Mouse (Mus musculus) liver, embryonic 11.5 days (tissue): ENCODE results near the gene 4930558C23Rik. TPM values are rescaled to one million over a fixed set of nuclear protein-coding genes. Genes with fewer than 3 reads are reported as not detected.
"Not testable (repeated sequence)": the region's sequence is repeated elsewhere in the genome, so short reads cannot be mapped to it uniquely, and the experiment has no call there.

Experiments used
- ATAC-seq: fragments of 200-750 bp; cut with Nextera tagmentation; replicated peaks from 2 replicates; pipeline ENCODE4 v1.8.0; 2017; ENCODE audit warnings: moderate number of reproducible peaks, mild to moderate bottlenecking, moderate TSS enrichment, moderate library complexity; ENCODE audit not compliant: low FRiP score
- DNase-seq: peaks from one replicate; pipeline ENCODE4 v3.0.0-alpha.2; 2017; ENCODE audit warnings: low spot score
- H3K27ac ChIP-seq: fragments of 300-500 bp; sonication (generic); 2 replicates; pipeline ENCODE4 v1.5.1; 2014; ENCODE audit warnings: mild to moderate bottlenecking, low read depth, low read length, control low read depth
- H3K27me3 ChIP-seq: fragments of 300-500 bp; sonication (generic); replicated peaks from 2 replicates; pipeline ENCODE4 v1.6.1; 2014; ENCODE audit warnings: low read length, mixed read lengths; ENCODE audit not compliant: control insufficient read depth, insufficient read depth
- H3K36me3 ChIP-seq: fragments of 300-500 bp; sonication (generic); 2 replicates; pipeline ENCODE4 v1.6.1; 2014; ENCODE audit warnings: mild to moderate bottlenecking, low read length, moderate library complexity, mixed read lengths; ENCODE audit not compliant: control insufficient read depth, insufficient read depth
- H3K4me1 ChIP-seq: fragments of 300-500 bp; sonication (generic); replicated peaks from 2 replicates; pipeline ENCODE4 v1.6.1; 2014; ENCODE audit warnings: low read length, mixed read lengths; ENCODE audit not compliant: control insufficient read depth, insufficient read depth
- H3K4me2 ChIP-seq: fragments of 300-500 bp; sonication (generic); 2 replicates; pipeline ENCODE4 v1.6.1; 2014; ENCODE audit warnings: mild to moderate bottlenecking, control low read depth, moderate library complexity
- H3K4me3 ChIP-seq: fragments of 300-500 bp; sonication (generic); 2 replicates; pipeline ENCODE4 v1.5.1; 2014; ENCODE audit warnings: low read depth, low read length, control low read depth
- H3K9ac ChIP-seq: fragments of 300-500 bp; sonication (generic); 2 replicates; pipeline ENCODE4 v1.6.1; 2014; ENCODE audit warnings: low read depth, low read length, control low read depth
- H3K9me3 ChIP-seq: fragments of 300-500 bp; sonication (generic); 2 replicates; pipeline ENCODE4 v1.6.1; 2016; ENCODE audit warnings: low read length, inconsistent platforms, mixed read lengths; ENCODE audit not compliant: control insufficient read depth
- WGBS: fragments of 180-500 bp; shearing (Covaris S2); extraction: QIAGEN DNeasy Blood & Tissue Kit; methylation state at CpG from one replicate; pipeline ENCODE4 v1.1.7; 2014; 5-methylcytosine and 5-hydroxymethylcytosine counted together
- polyA plus RNA-seq: library from polyadenylated mRNA; unstranded; fragments of >200 nt; fragmentation: Nextera tagmentation; extraction: Ambion mirVana; gene quantifications from 2 replicates; pipeline ENCODE4 v1.2.1, GENCODE M21; 2014

4930558C23Rik gene
- polyA plus RNA-seq, 1 experiment from 2014 or later = not detected

DNA sequence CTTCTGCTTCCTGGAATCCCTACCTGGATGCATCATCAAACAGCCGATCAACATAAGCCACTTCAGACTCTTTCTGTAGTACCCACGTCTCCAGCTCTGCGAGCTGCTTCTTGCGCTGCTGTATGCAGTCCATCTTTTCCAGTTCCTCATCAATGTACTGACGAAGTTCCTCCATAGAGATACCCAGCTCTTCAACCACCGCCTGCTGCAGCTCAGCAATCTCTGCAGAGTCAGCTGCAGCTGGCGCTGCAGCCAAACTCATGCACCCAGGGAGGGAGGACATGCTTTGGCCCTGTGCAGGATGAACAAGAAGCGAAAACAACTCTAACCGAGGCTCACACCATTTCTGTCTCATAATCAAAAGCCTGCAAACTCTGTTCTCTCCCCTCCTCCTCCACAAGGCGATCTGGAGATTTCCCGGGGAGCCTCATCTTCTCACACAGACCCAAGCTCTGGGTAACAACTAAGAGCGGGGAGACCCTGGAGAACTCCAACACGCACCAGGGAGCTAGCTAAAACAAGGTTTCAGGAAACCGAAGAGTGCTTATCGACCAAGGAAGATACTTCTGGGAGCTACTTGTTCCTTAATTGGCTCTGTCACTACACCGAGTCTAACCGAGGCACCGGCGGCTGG lies 46.6 kb downstream of the 4930558C23Rik start:
- H3K9me3 ChIP-seq, H3K9ac ChIP-seq, ATAC-seq, H3K27ac ChIP-seq, DNase-seq, H3K27me3 ChIP-seq, H3K4me1 ChIP-seq, H3K36me3 ChIP-seq: not testable (repeated sequence)
- H3K4me3 ChIP-seq = peak overlapping the region; percentile 65
- WGBS = 18% methylated on average over 8 of the region's 19 CpGs
- H3K4me2 ChIP-seq = peak overlapping the region; percentile 52

DNA sequence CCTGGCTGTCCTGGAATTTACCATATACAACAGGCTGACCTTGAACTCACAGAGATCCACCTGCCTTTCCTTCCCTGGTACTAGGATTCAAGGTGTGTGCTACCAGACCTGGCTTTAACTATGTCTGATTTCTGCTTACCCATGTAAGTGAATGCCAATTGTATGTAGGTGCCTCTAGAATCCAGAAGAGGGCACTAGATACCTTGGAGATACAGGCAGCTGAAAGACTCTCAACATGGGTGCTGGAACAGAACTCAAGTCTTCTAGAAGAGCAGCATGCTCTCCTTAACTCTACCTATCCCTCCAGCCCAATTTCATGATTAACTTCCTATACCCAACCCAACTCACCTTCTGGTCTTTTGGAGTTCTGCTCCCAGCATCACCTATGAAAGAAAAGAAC lies 53.1 kb downstream of the 4930558C23Rik start:
- no peaks in the 10 kb centered on the region for H3K4me1 ChIP-seq
- H3K9me3 ChIP-seq = no peaks in the 10 kb centered on the region
- no peak overlapping the region for H3K4me3 ChIP-seq
- no peak overlapping the region for H3K9ac ChIP-seq
- DNase-seq = no peak
- no peak for ATAC-seq
- peaks cover 49% of the 10 kb centered on the region for H3K36me3 ChIP-seq
- no peak overlapping the region for H3K27ac ChIP-seq
- no peak overlapping the region for H3K4me2 ChIP-seq
- H3K27me3 ChIP-seq = no peaks in the 10 kb centered on the region

DNA sequence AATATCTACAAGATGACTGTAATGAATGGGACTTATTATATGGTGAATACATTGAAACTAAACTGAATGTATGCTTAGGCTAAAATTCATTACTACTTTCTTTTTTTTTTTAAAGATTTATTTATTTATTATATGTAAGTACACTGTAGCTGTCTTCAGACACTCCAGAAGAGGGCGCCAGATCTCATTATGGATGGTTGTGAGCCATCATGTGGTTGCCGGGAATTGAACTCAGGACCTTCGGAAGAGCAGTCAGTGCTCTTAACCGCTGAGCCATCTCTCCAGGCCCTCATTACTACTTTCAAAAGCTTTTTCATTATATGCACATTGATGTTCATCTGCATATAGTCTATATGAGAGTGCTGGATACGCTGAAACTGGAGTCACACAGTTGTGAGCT lies 54.3 kb downstream of the 4930558C23Rik start:
- WGBS = 92% methylated on average over 5 of the region's 5 CpGs
- DNase-seq, H3K4me3 ChIP-seq, H3K4me1 ChIP-seq, H3K27me3 ChIP-seq, H3K9ac ChIP-seq, H3K9me3 ChIP-seq, H3K27ac ChIP-seq, ATAC-seq, H3K4me2 ChIP-seq: not testable (repeated sequence)
- H3K36me3 ChIP-seq = peaks cover 48% of the 10 kb centered on the region

GRCm38 (mm10) chr3:95346454-95346853 lies 56.2 kb downstream of the 4930558C23Rik start:
- peaks cover 49% of the 10 kb centered on the region for H3K36me3 ChIP-seq
- 91% methylated on average over 7 of the region's 7 CpGs for WGBS
- H3K4me1 ChIP-seq = no peaks in the 10 kb centered on the region
- no peak overlapping the region for H3K4me2 ChIP-seq
- no peak for ATAC-seq
- DNase-seq = no peak
- H3K4me3 ChIP-seq = no peak overlapping the region
- H3K27ac ChIP-seq = no peak overlapping the region
- H3K27me3 ChIP-seq = no peaks in the 10 kb centered on the region
- H3K9me3 ChIP-seq = no peaks in the 10 kb centered on the region
- no peak overlapping the region for H3K9ac ChIP-seq

GRCm38 (mm10) chr3:95343356-95344000 lies 59.2 kb downstream of the 4930558C23Rik start:
- DNase-seq, ATAC-seq, H3K27me3 ChIP-seq, H3K9me3 ChIP-seq, H3K4me3 ChIP-seq, H3K4me1 ChIP-seq, H3K27ac ChIP-seq, H3K9ac ChIP-seq, H3K4me2 ChIP-seq: not testable (repeated sequence)
- peaks cover 57% of the 10 kb centered on the region for H3K36me3 ChIP-seq
- 92% methylated on average over 9 of the region's 9 CpGs for WGBS

DNA sequence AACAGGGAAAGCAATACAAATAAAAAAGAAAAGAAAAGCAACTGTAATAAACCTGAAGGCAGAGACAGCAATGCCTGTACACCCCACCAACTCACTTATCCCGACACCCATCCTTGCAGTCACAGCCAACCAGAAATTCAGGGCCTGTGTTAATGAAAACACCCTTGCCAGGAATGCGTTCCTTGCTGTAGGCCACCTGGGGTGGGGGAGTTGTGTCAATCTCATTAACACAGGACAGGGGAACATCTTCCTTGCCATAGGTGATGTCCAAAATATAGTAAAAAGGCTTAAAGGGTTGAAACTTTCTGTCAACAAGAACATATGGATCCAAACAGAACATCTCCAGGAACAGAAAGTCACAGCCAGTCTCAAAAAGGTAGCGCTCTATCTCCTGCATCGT lies 64.4 kb downstream of the 4930558C23Rik start:
- 94% methylated on average over 4 of the region's 4 CpGs for WGBS

GRCm38 (mm10) chr3:95337345-95337744 lies 65.3 kb downstream of the 4930558C23Rik start:
- no peak overlapping the region for H3K9ac ChIP-seq
- no peak overlapping the region for H3K4me2 ChIP-seq
- no peaks in the 10 kb centered on the region for H3K9me3 ChIP-seq
- no peaks in the 10 kb centered on the region for H3K27me3 ChIP-seq
- ATAC-seq = no peak
- no peak overlapping the region for H3K4me3 ChIP-seq
- no peaks in the 10 kb centered on the region for H3K4me1 ChIP-seq
- WGBS = 92% methylated on average over 4 of the region's 4 CpGs
- no peak overlapping the region for H3K27ac ChIP-seq
- DNase-seq = no peak
- H3K36me3 ChIP-seq = peaks cover 52% of the 10 kb centered on the region

More for the DNA sequence above, 64.4 kb downstream of the 4930558C23Rik start:
- H3K9ac ChIP-seq = no peak overlapping the region
- H3K27me3 ChIP-seq = no peaks in the 10 kb centered on the region
- no peak overlapping the region for H3K4me2 ChIP-seq
- no peaks in the 10 kb centered on the region for H3K9me3 ChIP-seq
- H3K4me1 ChIP-seq = no peaks in the 10 kb centered on the region
- peaks cover 47% of the 10 kb centered on the region for H3K36me3 ChIP-seq
- no peak overlapping the region for H3K27ac ChIP-seq
- H3K4me3 ChIP-seq = no peak overlapping the region
- no peak for ATAC-seq
- no peak for DNase-seq
